Mouse (Mus musculus) MEL (cell line): ENCODE data around the gene Gsto2. TPM values are rescaled to one million over a fixed set of nuclear protein-coding genes. Genes with fewer than 3 reads are reported as not detected.

Experiments
- DNase-seq: peaks from one replicate; pipeline ENCODE4 v3.0.0; 2011; ENCODE audit warnings: low read depth, low spot score
- H3K27ac ChIP-seq: 2 replicates; pipeline ENCODE4 v1.5.1; 2012; ENCODE audit warnings: low read depth, mild to moderate bottlenecking, control low read depth, low read length, moderate library complexity; ENCODE audit not compliant: control insufficient read depth
- H3K27me3 ChIP-seq, 2 experiments: fragments of 150-350 bp in 1 of 2; sonication (generic) in 1 of 2; 2 replicates each; pipeline ENCODE4 v1.6.1; 2012; ENCODE audit warnings: low read length in 2 of 2, mild to moderate bottlenecking in 2 of 2, improper control_type of control experiment in 1 of 2, moderate library complexity in 1 of 2; ENCODE audit not compliant: insufficient read depth in 2 of 2, control insufficient read depth in 1 of 2
- H3K36me3 ChIP-seq, 2 experiments: 2 replicates each; pipeline ENCODE4 v1.6.1; 2012 to 2014; ENCODE audit warnings: low read length in 2 of 2, improper control_type of control experiment in 1 of 2, inconsistent platforms in 1 of 2, mild to moderate bottlenecking in 1 of 2; ENCODE audit not compliant: insufficient read depth in 2 of 2, control insufficient read depth in 1 of 2
- H3K4me1 ChIP-seq, 2 experiments: fragments of 150-350 bp in 1 of 2; sonication (generic) in 1 of 2; 2 replicates each; pipeline ENCODE4 v1.6.1; 2012; ENCODE audit warnings: low read length in 2 of 2, improper control_type of control experiment in 1 of 2, mild to moderate bottlenecking in 1 of 2; ENCODE audit not compliant: insufficient read depth in 2 of 2, control insufficient read depth in 1 of 2
- H3K4me3 ChIP-seq, 2 experiments: fragments of 150-350 bp in 1 of 2; sonication (generic) in 1 of 2; 2 replicates each; pipeline ENCODE4 v1.5.1; 2012; ENCODE audit warnings: low read depth in 2 of 2, low read length in 2 of 2, mild to moderate bottlenecking in 2 of 2, moderate library complexity in 2 of 2, control low read depth in 1 of 2, improper control_type of control experiment in 1 of 2; ENCODE audit not compliant: control insufficient read depth in 1 of 2, insufficient read depth in 1 of 2
- H3K79me2 ChIP-seq: 2 replicates; pipeline ENCODE4 v1.6.1; 2012; ENCODE audit warnings: mild to moderate bottlenecking, low read length, moderate library complexity; ENCODE audit not compliant: control insufficient read depth, poor library complexity, insufficient read depth
- H3K9ac ChIP-seq: 2 replicates; pipeline ENCODE4 v1.6.1; 2012; ENCODE audit warnings: low read depth, mild to moderate bottlenecking, control low read depth, low read length, moderate library complexity; ENCODE audit not compliant: control insufficient read depth, poor library complexity, severe bottlenecking
- H3K9me3 ChIP-seq: fragments of 150-350 bp; sonication (generic); replicated peaks from 2 replicates; pipeline ENCODE4 v1.6.1; 2012; ENCODE audit warnings: mild to moderate bottlenecking, low read length, improper control_type of control experiment, moderate library complexity; ENCODE audit not compliant: insufficient read depth
- BHLHE40 ChIP-seq: IDR thresholded peaks from 2 replicates; pipeline ENCODE4 v1.6.1; 2012; ENCODE audit warnings: low read depth, mild to moderate bottlenecking, inconsistent platforms, low read length, improper control_type of control experiment, borderline replicate concordance
- CHD2 ChIP-seq: IDR thresholded peaks from 2 replicates; pipeline ENCODE4 v1.6.1; 2011; ENCODE audit warnings: low read length, improper control_type of control experiment
- CTCF ChIP-seq, 3 experiments: IDR thresholded peaks in 2 of 3; conservative IDR thresholded peaks in 1 of 3; 2 replicates each; pipeline ENCODE4 v1.5.1; 2011 to 2012; ENCODE audit warnings: low read length in 3 of 3, low read depth in 2 of 3, mild to moderate bottlenecking in 2 of 3, improper control_type of control experiment in 1 of 3, inconsistent platforms in 1 of 3, mixed read lengths in 1 of 3, moderate library complexity in 1 of 3; ENCODE audit not compliant: control insufficient read depth in 1 of 3, insufficient read depth in 1 of 3, poor library complexity in 1 of 3, severe bottlenecking in 1 of 3
- E2F4 ChIP-seq: IDR thresholded peaks from 2 replicates; pipeline ENCODE4 v1.6.1; 2011; ENCODE audit warnings: low read depth, low read length, improper control_type of control experiment, borderline replicate concordance
- ELF1 ChIP-seq: IDR thresholded peaks from 2 replicates; pipeline ENCODE4 v1.6.1; 2014; ENCODE audit warnings: low read depth, mild to moderate bottlenecking, inconsistent platforms, low read length, improper control_type of control experiment, moderate library complexity
- EP300 ChIP-seq, 2 experiments: IDR thresholded peaks; 2 replicates each; pipeline ENCODE4 v1.6.1; 2011; ENCODE audit warnings: improper control_type of control experiment in 2 of 2, low read length in 2 of 2, low read depth in 1 of 2, mild to moderate bottlenecking in 1 of 2
- ETS1 ChIP-seq: IDR thresholded peaks from 2 replicates; pipeline ENCODE4 v1.6.1; 2012; ENCODE audit warnings: low read depth, mild to moderate bottlenecking, inconsistent platforms, low read length, improper control_type of control experiment, moderate library complexity
- GABPA ChIP-seq: IDR thresholded peaks from 2 replicates; pipeline ENCODE4 v1.6.1; 2012; ENCODE audit warnings: low read depth, mild to moderate bottlenecking, inconsistent platforms, low read length, improper control_type of control experiment, moderate library complexity
- GATA1 ChIP-seq: IDR thresholded peaks from 2 replicates; pipeline ENCODE4 v1.6.1; 2011; ENCODE audit warnings: low read depth, low read length, improper control_type of control experiment
- HCFC1 ChIP-seq: IDR thresholded peaks from 2 replicates; pipeline ENCODE4 v1.6.1; 2012; ENCODE audit warnings: low read depth, mild to moderate bottlenecking, inconsistent platforms, low read length, improper control_type of control experiment, moderate library complexity
- KAT2A ChIP-seq: conservative IDR thresholded peaks from 2 replicates; pipeline ENCODE4 v1.6.1; 2012; ENCODE audit warnings: low read depth, low read length, improper control_type of control experiment, inconsistent platforms
- MAZ ChIP-seq: IDR thresholded peaks from 2 replicates; pipeline ENCODE4 v1.6.1; 2012; ENCODE audit warnings: low read depth, mild to moderate bottlenecking, inconsistent platforms, low read length, improper control_type of control experiment
- MEF2A ChIP-seq: IDR thresholded peaks from 2 replicates; pipeline ENCODE4 v1.6.1; 2014; ENCODE audit warnings: low read depth, mild to moderate bottlenecking, inconsistent platforms, low read length, improper control_type of control experiment; ENCODE audit not compliant: poor library complexity, insufficient replicate concordance, severe bottlenecking; ENCODE audit errors: extremely low read depth
- MYB ChIP-seq: IDR thresholded peaks from 2 replicates; pipeline ENCODE4 v1.6.1; 2011; ENCODE audit warnings: mild to moderate bottlenecking, low read depth, low read length, improper control_type of control experiment
- NELFE ChIP-seq: IDR thresholded peaks from 2 replicates; pipeline ENCODE4 v1.6.1; 2011; ENCODE audit warnings: low read depth, low read length, improper control_type of control experiment
- POLR2A ChIP-seq, 2 experiments: IDR thresholded peaks; 2 replicates each; pipeline ENCODE4 v1.6.1; 2011 to 2012; ENCODE audit warnings: low read length in 2 of 2, mild to moderate bottlenecking in 2 of 2, control low read depth in 1 of 2, improper control_type of control experiment in 1 of 2, low read depth in 1 of 2, moderate library complexity in 1 of 2; ENCODE audit not compliant: control insufficient read depth in 1 of 2, insufficient read depth in 1 of 2, poor library complexity in 1 of 2
- POLR2AphosphoS2 ChIP-seq: IDR thresholded peaks from 2 replicates; pipeline ENCODE4 v1.6.1; 2011; ENCODE audit warnings: low read length, improper control_type of control experiment
- RCOR1 ChIP-seq: IDR thresholded peaks from 2 replicates; pipeline ENCODE4 v1.6.1; 2012; ENCODE audit warnings: low read depth, mild to moderate bottlenecking, inconsistent platforms, low read length, improper control_type of control experiment
- SIN3A ChIP-seq: IDR thresholded peaks from 2 replicates; pipeline ENCODE4 v1.6.1; 2012; ENCODE audit warnings: low read length, improper control_type of control experiment, inconsistent platforms
- SMC3 ChIP-seq: IDR thresholded peaks from 2 replicates; pipeline ENCODE4 v1.6.1; 2011; ENCODE audit warnings: low read depth, low read length, improper control_type of control experiment
- TBP ChIP-seq: IDR thresholded peaks from 2 replicates; pipeline ENCODE4 v1.8.0; 2011; ENCODE audit warnings: low read depth, low read length, improper control_type of control experiment
- TCF12 ChIP-seq: IDR thresholded peaks from 2 replicates; pipeline ENCODE4 v1.6.1; 2014; ENCODE audit warnings: low read depth, mild to moderate bottlenecking, inconsistent platforms, low read length, improper control_type of control experiment, moderate library complexity
- UBTF ChIP-seq: IDR thresholded peaks from 2 replicates; pipeline ENCODE4 v1.6.1; 2012; ENCODE audit warnings: low read depth, mild to moderate bottlenecking, inconsistent platforms, low read length, improper control_type of control experiment, moderate library complexity, borderline replicate concordance; ENCODE audit not compliant: insufficient read depth
- USF1 ChIP-seq: IDR thresholded peaks from 2 replicates; pipeline ENCODE4 v1.6.1; 2014; ENCODE audit warnings: low read depth, mild to moderate bottlenecking, inconsistent platforms, low read length, improper control_type of control experiment, moderate library complexity
- ZC3H11A ChIP-seq: IDR thresholded peaks from 2 replicates; pipeline ENCODE4 v1.6.1; 2012; ENCODE audit warnings: low read depth, mild to moderate bottlenecking, inconsistent platforms, low read length, improper control_type of control experiment
- ZKSCAN1 ChIP-seq: IDR thresholded peaks from 2 replicates; pipeline ENCODE4 v1.6.1; 2012; ENCODE audit warnings: low read depth, mild to moderate bottlenecking, inconsistent platforms, low read length, improper control_type of control experiment, moderate library complexity
- polyA plus RNA-seq, 2 experiments: library from polyadenylated mRNA; stranded (reverse) in 1 of 2; unstranded in 1 of 2; fragments of >175 nt in 1 of 2; fragments of >200 nt in 1 of 2; gene quantifications; 2 replicates each; pipeline versions ENCODE4 v1.2.1 to v1.2.4; 2012; ENCODE audit warnings: low replicate concordance in 2 of 2, low read depth in 1 of 2; ENCODE audit not compliant: insufficient read length in 2 of 2, insufficient read depth in 1 of 2, missing spikeins in 1 of 2
- total RNA-seq: library from RNA; depleted of rRNA; stranded (reverse); fragments of 300-350 nt; gene quantifications from 2 replicates; pipeline ENCODE4 v1.2.3, GENCODE M21; 2012

Gsto2 gene
- total and polyA plus RNA-seq, 3 experiments: 0.14 TPM; not detected in 2

- Histone ChIP-seq H3K27me3 (no peaks in the 10 kb centered on the region), H3K9ac (no peak overlapping the region), H3K36me3 (peaks cover 0 to 36% of the 10 kb centered on the region in 2 experiments; a peak in 2 of 4 replicates), H3K4me3 (no peak overlapping the region)
- TF ChIP-seq MAZ (no peak), MEF2A (no peak), CTCF (IDR thresholded peaks at IDR 0.05 in 2 of 3, conservative IDR thresholded peaks at IDR 0.05 in 1 of 3; ENCODE audit: control insufficient read depth in 1 of 3, insufficient read depth in 1 of 3, low read depth in 2 of 3, low read length in 3 of 3, poor library complexity in 1 of 3, severe bottlenecking in 1 of 3) (no peak), ZKSCAN1 (no peak), ZC3H11A (no peak), TBP (no peak), POLR2A (IDR thresholded peaks at IDR 0.05; ENCODE audit: control insufficient read depth in 1 of 2, insufficient read depth in 1 of 2, low read depth in 1 of 2, low read length in 2 of 2, poor library complexity in 1 of 2) (no peak), NELFE (no peak), GATA1 (no peak), POLR2AphosphoS2 (no peak), E2F4 (no peak), EP300 (IDR thresholded peaks at IDR 0.05; ENCODE audit: low read depth in 1 of 2, low read length in 2 of 2) (no peak), SIN3A (no peak), MYB (no peak), KAT2A (no peak), GABPA (no peak), BHLHE40 (no peak), TCF12 (no peak; the same call in 1 of the 2 replicates)
- TF ChIP-seq, all 39 proteins: peak for 0
- Histone ChIP-seq H3K9me3 (no peaks in the 10 kb centered on the region), H3K4me1 (peaks cover 19 to 47% of the 10 kb centered on the region in 2 experiments), H3K79me2 (peaks cover 40% of the 10 kb centered on the region), H3K27ac (peak overlapping the region; percentile 53)
- no peak for DNase-seq
Measured at GRCm38 (mm10) chr19:47905081-47905480, 39.7 kb downstream of the Gsto2 start.

DNA sequence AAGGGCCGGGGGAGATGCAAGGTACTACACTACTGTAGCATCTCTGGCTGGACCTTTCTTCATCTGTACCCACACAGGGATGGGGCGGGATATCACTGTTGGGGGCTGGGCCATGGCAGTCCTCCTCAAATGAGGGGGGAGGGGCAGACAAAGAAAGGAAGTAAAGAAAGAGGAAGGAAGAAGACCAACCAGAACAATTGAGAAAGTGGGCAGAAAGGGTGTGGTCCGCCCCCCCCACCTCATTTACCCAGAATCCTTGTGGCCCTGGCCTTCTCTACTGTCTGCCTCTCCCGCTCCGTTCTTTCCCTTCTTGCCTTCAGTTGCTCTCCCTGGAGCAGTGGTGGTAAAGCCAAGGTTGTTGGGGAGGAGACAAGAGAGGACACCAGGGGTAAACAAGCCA, 40.3 kb downstream of the Gsto2 start:
- peaks cover 0 to 35% of the 10 kb centered on the region in 2 experiments; a peak in 2 of 4 replicates for H3K36me3 ChIP-seq

More for the DNA sequence above, 40.3 kb downstream of the Gsto2 start:
- peak overlapping the region; percentile 78 for H3K27ac ChIP-seq
- peaks cover 40% of the 10 kb centered on the region for H3K79me2 ChIP-seq
- H3K27me3 ChIP-seq: no peaks in the 10 kb centered on the region
- TF ChIP-seq TBP (no peak), UBTF (no peak), RCOR1 (peak; percentile 46; the same call in 1 of the 2 replicates), HCFC1 (peak; percentile 72), USF1 (no peak), POLR2A (IDR thresholded peaks at IDR 0.05; ENCODE audit: control insufficient read depth in 1 of 2, insufficient read depth in 1 of 2, low read depth in 1 of 2, low read length in 2 of 2, poor library complexity in 1 of 2) (peak in 1 of 2 experiments; percentile 37; a peak in 1 of 4 replicates), ELF1 (peak; percentile 46; the same call in 1 of the 2 replicates), SMC3 (no peak), SIN3A (peak; percentile 58; the same call in 1 of the 2 replicates), ETS1 (peak; percentile 80), CHD2 (peak; percentile 77), TCF12 (peak; percentile 67), EP300 (IDR thresholded peaks at IDR 0.05; ENCODE audit: low read depth in 1 of 2, low read length in 2 of 2) (peak; percentile 79), MAZ (peak; percentile 85)
- H3K4me1 ChIP-seq: peaks cover 20 to 47% of the 10 kb centered on the region in 2 experiments
- peak; percentile 82 for DNase-seq
- no peak overlapping the region; a peak in 1 of 4 replicates for H3K4me3 ChIP-seq
- H3K9ac ChIP-seq: peak overlapping the region; percentile 42
- no peaks in the 10 kb centered on the region for H3K9me3 ChIP-seq
